In the genomic region with DNA sequence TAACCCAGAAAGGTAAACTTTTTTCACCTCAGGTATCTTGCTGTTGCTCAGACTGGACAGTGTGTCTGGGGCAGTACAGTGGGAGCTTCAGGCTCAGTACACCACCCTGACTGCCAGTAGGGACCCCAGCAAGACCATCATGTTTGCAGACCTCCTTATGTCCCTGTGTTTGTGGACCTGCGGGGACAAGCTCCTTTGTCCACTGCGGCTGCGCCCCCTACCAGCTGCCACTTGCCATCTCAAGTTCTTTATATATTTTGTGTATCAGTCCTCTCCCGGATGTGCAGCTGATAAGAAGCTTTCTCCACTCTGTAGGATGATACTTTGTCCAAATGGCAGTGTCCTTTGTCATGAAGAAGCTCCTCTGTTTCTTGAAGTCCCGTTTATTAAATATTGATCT, we compare ENCODE assay signal across 17 mouse cellular contexts. TPM values are rescaled to one million over a fixed set of nuclear protein-coding genes. Genes with fewer than 3 reads are reported as not detected.
DNase-seq lines count a peak whose midpoint lies in the region; ATAC-seq and TF ChIP-seq lines count a peak whose summit lies in the region.
"Had no signal": no experiment of that assay in that cellular context is flagged by ENCODE, and none has a peak within 500 bp of the region (broad histone marks: within the 10 kb centered on the region; RNA-seq: fewer than 3 reads in every experiment).

No protein-coding gene starts in this region.

- H3K4me2 ChIP-seq in liver, postnatal 0 days (ENCODE audit: low read depth, low read length): no peak overlapping the region
- no peak overlapping the region for H3K4me2 ChIP-seq in liver, embryonic 12.5 days
- H3K4me2 ChIP-seq: embryonic facial prominence, embryonic 12.5 days; forebrain, embryonic 15.5 days; midbrain, embryonic 12.5 days had no signal

- peak; percentile 78 for DNase-seq in heart, adult 11 months
- DNase-seq in heart, adult 18-20 months: no peak
- DNase-seq in liver, postnatal 0 days: no peak
- DNase-seq in B cell, adult 2 months: peak; percentile 20 to 24
- DNase-seq in neural tube, embryonic 10.5 days (ENCODE audit: extremely low spot score, low spot score): no peak
- DNase-seq: cerebellum, adult 8-10 months; lung, adult 2 months; right cerebral cortex, postnatal 25 days had no signal

- WGBS in liver, postnatal 0 days (ENCODE audit: insufficient replicate concordance): 41% methylated on average over 5 of the region's 5 CpGs
- WGBS in liver, embryonic 12.5 days (ENCODE audit: insufficient replicate concordance): 39% methylated on average over 5 of the region's 5 CpGs
- 49% methylated on average over 5 of the region's 5 CpGs for WGBS in bone marrow, adult 2 months

- H3K36me3 ChIP-seq in liver, postnatal 0 days (replicated peaks; ENCODE audit: insufficient read depth, low read length): no peaks in the 10 kb centered on the region
- H3K36me3 ChIP-seq in liver, embryonic 12.5 days: no peaks in the 10 kb centered on the region
- H3K36me3 ChIP-seq: embryonic facial prominence, embryonic 12.5 days; forebrain, embryonic 15.5 days; midbrain, embryonic 12.5 days had no signal

- ATAC-seq in liver, postnatal 0 days: no peak
- no peak for ATAC-seq in liver, embryonic 12.5 days
- ATAC-seq: forebrain, embryonic 15.5 days had no signal

- H3K4me3 ChIP-seq in liver, postnatal 0 days (ENCODE audit: low read depth, low read length): no peak overlapping the region
- H3K4me3 ChIP-seq in liver, embryonic 12.5 days: no peak overlapping the region
- no peak overlapping the region for H3K4me3 ChIP-seq in bone marrow, adult 2 months (replicated peaks; ENCODE audit: control insufficient read depth, low read depth, low read length)
- H3K4me3 ChIP-seq: embryonic facial prominence, embryonic 12.5 days; forebrain, embryonic 15.5 days; midbrain, embryonic 12.5 days had no signal

- H3K27me3 ChIP-seq in liver, postnatal 0 days (ENCODE audit: insufficient read depth, low read length): no peaks in the 10 kb centered on the region
- H3K27me3 ChIP-seq in liver, embryonic 12.5 days (replicated peaks): no peaks in the 10 kb centered on the region
- H3K27me3 ChIP-seq: embryonic facial prominence, embryonic 12.5 days; forebrain, embryonic 15.5 days; midbrain, embryonic 12.5 days had no signal

- TF ChIP-seq EP300 in liver, postnatal 0 days (IDR thresholded peaks at IDR 0.05; ENCODE audit: low read depth): no peak

- TF ChIP-seq CTCF in liver, postnatal 0 days (IDR thresholded peaks at IDR 0.05; ENCODE audit: low read depth): peak; percentile 36; the same call in 1 of the 2 replicates
- TF ChIP-seq CTCF in bone marrow, adult 2 months (IDR thresholded peaks at IDR 0.05; ENCODE audit: control insufficient read depth, insufficient read depth, low read length): peak; percentile 47; the same call in 1 of the 2 replicates

- TF ChIP-seq POLR2A in bone marrow, adult 2 months (IDR thresholded peaks at IDR 0.05; ENCODE audit: borderline replicate concordance, control insufficient read depth, low read depth, low read length): no peak

- H3K4me1 ChIP-seq in liver, postnatal 0 days (ENCODE audit: insufficient read depth): no peaks in the 10 kb centered on the region
- no peaks in the 10 kb centered on the region for H3K4me1 ChIP-seq in liver, embryonic 12.5 days
- H3K4me1 ChIP-seq in bone marrow, adult 2 months (ENCODE audit: control insufficient read depth, insufficient read depth, low read length): no peaks in the 10 kb centered on the region
- H3K4me1 ChIP-seq: embryonic facial prominence, embryonic 12.5 days; forebrain, embryonic 15.5 days; midbrain, embryonic 12.5 days had no signal

- no peaks in the 10 kb centered on the region for H3K9me3 ChIP-seq in liver, postnatal 0 days (ENCODE audit: low read length)
- H3K9me3 ChIP-seq in liver, embryonic 12.5 days (replicated peaks): no peaks in the 10 kb centered on the region
- H3K9me3 ChIP-seq: forebrain, embryonic 15.5 days; midbrain, embryonic 12.5 days had no signal

- H3K27ac ChIP-seq in liver, postnatal 0 days (ENCODE audit: low read depth): no peak overlapping the region
- no peak overlapping the region for H3K27ac ChIP-seq in liver, embryonic 12.5 days
- H3K27ac ChIP-seq in bone marrow, adult 2 months (ENCODE audit: control insufficient read depth, insufficient read depth, low read depth, low read length, poor library complexity): no peak overlapping the region
- H3K27ac ChIP-seq: embryonic facial prominence, embryonic 12.5 days; forebrain, embryonic 15.5 days; midbrain, embryonic 12.5 days had no signal

- H3K9ac ChIP-seq in liver, postnatal 0 days (replicated peaks): no peak overlapping the region
- H3K9ac ChIP-seq in liver, embryonic 12.5 days: no peak overlapping the region
- H3K9ac ChIP-seq: embryonic facial prominence, embryonic 12.5 days; forebrain, embryonic 15.5 days; midbrain, embryonic 12.5 days had no signal

RNA-seq across cellular contexts. Expression of gene Supt20, which starts 30.2 kb away (rescaled TPM):
- 10 to 100 TPM; 16.7 to 19.3 TPM for total RNA-seq in heart, adult 18-20 months (2021)
- 17.2 and 19.9 TPM in 2 replicates for polyA plus RNA-seq in liver, postnatal 0 days (2015; fragmentation: Nextera tagmentation; extraction: Ambion mirVana)
- polyA plus RNA-seq in liver, embryonic 12.5 days (2016; fragmentation: Nextera tagmentation; extraction: Ambion mirVana): 49.8 and 50.0 TPM in 2 replicates
- 29.8 and 60.4 TPM in 2 replicates for polyA plus RNA-seq in bone marrow, adult 2 months (2011; ENCODE audit: insufficient read depth, insufficient read length, low replicate concordance, missing spikeins)

RNA-seq across cellular contexts. Expression of gene Gm21958, which starts 51.7 kb away (rescaled TPM):
- total RNA-seq in heart, adult 18-20 months (2021): not detected
- polyA plus RNA-seq in liver, postnatal 0 days (2015; fragmentation: Nextera tagmentation; extraction: Ambion mirVana): not detected in 2 replicates
- polyA plus RNA-seq in liver, embryonic 12.5 days (2016; fragmentation: Nextera tagmentation; extraction: Ambion mirVana): not detected in 2 replicates
- polyA plus RNA-seq in bone marrow, adult 2 months (2011; ENCODE audit: insufficient read depth, insufficient read length, low replicate concordance, missing spikeins): not detected in 2 replicates
- total RNA-seq: granulocyte monocyte progenitor cell, adult 5-6 weeks; hematopoietic stem cell, adult 5-6 weeks; left cerebral cortex, postnatal 14 days; MEL had no signal
- polyA plus RNA-seq: lung, adult 2 months had no signal

Comparison
In these comparisons a context has a peak if more than half of its experiments do, and no peak if none do; other contexts are left out.
1. DNase-seq: peak in heart, adult 11 months (single experiment) and B cell, adult 2 months (2 of 2); none in heart, adult 18-20 months (0 of 2), liver, postnatal 0 days (single experiment) and neural tube, embryonic 10.5 days (single experiment).